Mouse (Mus musculus): ENCODE data around the gene Pfas. TPM values are rescaled to one million over a fixed set of nuclear protein-coding genes. Genes with fewer than 3 reads are reported as not detected.
"Not testable (repeated sequence)": the region's sequence is repeated elsewhere in the genome, so short reads cannot be mapped to it uniquely, and the experiment has no call there.

The Pfas gene
- polyA plus RNA-seq, 1 experiment from 2014 or later: 36.6 TPM

DNA sequence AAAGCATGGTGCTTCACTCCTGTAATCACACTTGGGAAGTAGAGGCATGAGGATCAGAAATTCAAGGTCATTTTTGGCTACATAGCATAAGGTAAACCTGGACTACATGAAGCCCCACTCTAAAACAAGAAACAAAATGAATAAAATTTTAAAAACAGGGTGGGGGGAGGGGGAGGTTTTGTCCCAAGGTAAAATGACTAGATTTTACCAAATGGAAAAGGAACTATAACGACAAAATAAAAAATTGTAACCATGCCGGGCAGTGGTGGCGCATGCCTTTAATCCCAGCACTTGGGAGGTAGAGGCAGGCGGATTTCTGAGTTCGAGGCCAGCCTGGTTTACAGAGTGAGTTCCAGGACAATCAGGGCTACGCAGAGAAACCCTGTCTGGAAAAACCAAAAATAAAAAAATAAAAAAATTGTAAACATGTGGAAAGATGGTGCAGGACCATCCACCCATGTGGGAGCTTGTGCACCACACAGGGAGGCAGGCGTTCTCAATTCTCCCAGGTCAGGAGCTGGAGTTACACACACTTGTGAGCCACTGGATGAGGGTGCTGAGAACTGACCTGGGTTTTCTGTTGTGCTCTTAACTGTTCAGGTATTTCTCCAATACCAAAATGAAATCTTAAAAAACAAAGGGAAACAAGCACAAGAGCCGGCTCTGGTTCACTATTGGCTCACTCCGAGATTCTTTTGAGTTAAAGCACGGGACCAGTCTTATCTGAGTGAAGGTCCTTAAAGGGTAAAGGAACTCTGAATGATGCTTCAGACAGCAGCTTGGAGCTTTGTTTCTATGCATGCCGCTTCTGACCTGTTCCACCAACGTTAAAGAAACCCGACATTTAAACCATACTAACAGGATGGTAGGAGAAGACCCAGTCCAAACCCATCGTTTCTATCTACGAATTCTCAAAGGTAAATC, 2.4 kb upstream of the Pfas start:
- Histone ChIP-seq H3K4me2 (replicated peaks; ENCODE audit: low read depth, low read length) (no peak overlapping the region), H3K27me3 (ENCODE audit: control insufficient read depth, insufficient read depth, low read length) (no peaks in the 10 kb centered on the region), H3K27ac (ENCODE audit: low read length) (no peak overlapping the region), H3K9me3 (ENCODE audit: control insufficient read depth, low read depth, low read length) (no peaks in the 10 kb centered on the region), H3K9ac (replicated peaks; ENCODE audit: low read depth, low read length) (no peak overlapping the region), H3K4me3 (ENCODE audit: low read depth, low read length) (no peak overlapping the region), H3K36me3 (ENCODE audit: control insufficient read depth, insufficient read depth, low read length) (no peaks in the 10 kb centered on the region), H3K4me1 (ENCODE audit: control insufficient read depth, insufficient read depth, low read length) (peaks cover 6% of the 10 kb centered on the region; the same call in 1 of the 2 replicates)
- 87% methylated on average over 15 of the region's 15 CpGs for WGBS
- ATAC-seq (ENCODE audit: insufficient number of reproducible peaks, insufficient read depth, low FRiP score, low read depth): no peak

DNA sequence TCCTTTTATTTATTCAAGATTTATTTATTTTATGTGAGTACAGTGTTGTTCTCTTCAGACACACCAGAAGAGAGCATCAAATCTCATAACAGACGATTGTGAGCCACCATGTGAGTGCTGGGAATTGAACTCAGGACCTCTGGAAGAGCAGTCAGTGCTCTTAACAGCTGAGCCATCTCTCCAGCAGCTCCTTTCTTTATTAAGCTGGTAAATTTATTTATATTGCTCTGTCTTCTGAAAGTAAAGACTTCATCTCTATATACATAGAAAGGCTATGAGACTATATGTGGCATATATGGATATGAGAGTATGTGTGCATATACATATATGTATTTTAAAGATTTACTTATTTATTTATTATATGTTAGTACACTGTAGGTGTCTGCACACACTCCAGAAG, 1.2 kb upstream of the Pfas start:
- H3K27ac ChIP-seq (ENCODE audit: low read length): no peak overlapping the region
- 88% methylated on average over 1 of the region's 1 CpGs for WGBS
- ATAC-seq (ENCODE audit: insufficient number of reproducible peaks, insufficient read depth, low FRiP score, low read depth): no peak
- H3K4me1 ChIP-seq (ENCODE audit: control insufficient read depth, insufficient read depth, low read length): peaks cover 6% of the 10 kb centered on the region; the same call in 1 of the 2 replicates
- no peaks in the 10 kb centered on the region for H3K27me3 ChIP-seq (ENCODE audit: control insufficient read depth, insufficient read depth, low read length)
- no peak overlapping the region for H3K4me3 ChIP-seq (ENCODE audit: low read depth, low read length)
- no peak overlapping the region for H3K4me2 ChIP-seq (replicated peaks; ENCODE audit: low read depth, low read length)
- H3K9me3 ChIP-seq (ENCODE audit: control insufficient read depth, low read depth, low read length): no peaks in the 10 kb centered on the region
- no peak overlapping the region for H3K9ac ChIP-seq (replicated peaks; ENCODE audit: low read depth, low read length)
- no peaks in the 10 kb centered on the region for H3K36me3 ChIP-seq (ENCODE audit: control insufficient read depth, insufficient read depth, low read length)

GRCm38 (mm10) chr11:69006575-69006974, 1.7 kb downstream of the Pfas start:
- H3K4me3 ChIP-seq (ENCODE audit: low read depth, low read length); H3K4me2 ChIP-seq (replicated peaks; ENCODE audit: low read depth, low read length); H3K27me3 ChIP-seq (ENCODE audit: control insufficient read depth, insufficient read depth, low read length); H3K4me1 ChIP-seq (ENCODE audit: control insufficient read depth, insufficient read depth, low read length); H3K9ac ChIP-seq (replicated peaks; ENCODE audit: low read depth, low read length); H3K27ac ChIP-seq (ENCODE audit: low read length); ATAC-seq (ENCODE audit: insufficient number of reproducible peaks, insufficient read depth, low FRiP score, low read depth); H3K9me3 ChIP-seq (ENCODE audit: control insufficient read depth, low read depth, low read length): not testable (repeated sequence)
- H3K36me3 ChIP-seq (ENCODE audit: control insufficient read depth, insufficient read depth, low read length): peaks cover 18% of the 10 kb centered on the region

DNA sequence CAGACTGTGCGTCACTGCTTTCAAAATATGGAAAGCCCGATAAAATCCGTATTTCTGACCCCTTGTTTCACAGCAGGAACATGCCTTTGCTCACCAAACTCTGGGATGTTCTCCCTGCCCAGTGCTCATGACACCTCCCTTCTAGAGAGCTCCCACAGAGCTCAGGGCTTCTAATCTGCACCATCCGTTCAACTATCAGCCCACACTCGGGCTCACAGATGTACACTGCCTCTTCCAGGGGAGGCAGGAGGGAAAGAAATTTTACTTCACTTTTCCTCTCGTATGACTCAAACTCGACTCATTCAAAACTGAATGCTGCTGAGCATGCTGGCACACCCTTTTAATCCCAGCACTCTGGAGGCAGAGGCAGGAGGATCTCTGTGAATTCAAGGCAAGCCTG, 3.1 kb downstream of the Pfas start:
- H3K4me2 ChIP-seq (replicated peaks; ENCODE audit: low read depth, low read length): no peak overlapping the region
- no peak overlapping the region for H3K4me3 ChIP-seq (ENCODE audit: low read depth, low read length)
- peaks cover 6% of the 10 kb centered on the region; the same call in 1 of the 2 replicates for H3K4me1 ChIP-seq (ENCODE audit: control insufficient read depth, insufficient read depth, low read length)
- no peaks in the 10 kb centered on the region for H3K9me3 ChIP-seq (ENCODE audit: control insufficient read depth, low read depth, low read length)
- no peak overlapping the region for H3K27ac ChIP-seq (ENCODE audit: low read length)
- H3K27me3 ChIP-seq (ENCODE audit: control insufficient read depth, insufficient read depth, low read length): no peaks in the 10 kb centered on the region
- 91% methylated on average over 7 of the region's 7 CpGs for WGBS
- ATAC-seq (ENCODE audit: insufficient number of reproducible peaks, insufficient read depth, low FRiP score, low read depth): no peak
- H3K36me3 ChIP-seq (ENCODE audit: control insufficient read depth, insufficient read depth, low read length): peaks cover 28% of the 10 kb centered on the region
- no peak overlapping the region for H3K9ac ChIP-seq (replicated peaks; ENCODE audit: low read depth, low read length)

- H3K4me2 ChIP-seq (replicated peaks; ENCODE audit: low read depth, low read length): no peak overlapping the region
- WGBS: 57% methylated on average over 4 of the region's 4 CpGs
- H3K27me3 ChIP-seq (ENCODE audit: control insufficient read depth, insufficient read depth, low read length): no peaks in the 10 kb centered on the region
- H3K36me3 ChIP-seq (ENCODE audit: control insufficient read depth, insufficient read depth, low read length): peaks cover 35% of the 10 kb centered on the region
- H3K4me3 ChIP-seq (ENCODE audit: low read depth, low read length): no peak overlapping the region
- no peaks in the 10 kb centered on the region for H3K9me3 ChIP-seq (ENCODE audit: control insufficient read depth, low read depth, low read length)
- ATAC-seq (ENCODE audit: insufficient number of reproducible peaks, insufficient read depth, low FRiP score, low read depth): no peak
- peaks cover 6% of the 10 kb centered on the region; the same call in 1 of the 2 replicates for H3K4me1 ChIP-seq (ENCODE audit: control insufficient read depth, insufficient read depth, low read length)
- H3K27ac ChIP-seq (ENCODE audit: low read length): no peak overlapping the region
- H3K9ac ChIP-seq (replicated peaks; ENCODE audit: low read depth, low read length): no peak overlapping the region
These were observed 4.7 kb downstream of the Pfas start for GRCm38 (mm10) chr11:69003592-69003991.

DNA sequence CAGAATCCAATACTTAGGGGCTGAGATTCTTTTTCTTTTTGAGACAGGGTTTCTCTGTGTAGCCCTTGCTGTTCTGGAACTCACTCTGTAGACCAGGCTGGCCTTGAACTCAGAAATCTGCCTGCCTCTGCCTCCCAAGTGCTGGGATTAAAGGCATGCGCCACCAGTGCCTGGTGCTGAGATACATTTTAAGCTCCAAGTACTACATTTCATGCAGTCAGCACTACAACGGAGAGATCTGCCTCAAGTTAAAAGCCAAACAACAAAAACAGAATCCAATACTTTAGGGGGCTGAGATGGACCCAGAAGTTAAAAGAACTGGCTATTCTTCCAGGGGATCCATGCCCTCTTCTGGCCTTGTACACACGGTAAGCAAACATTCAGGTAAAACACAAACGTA, 5.5 kb downstream of the Pfas start:
- H3K36me3 ChIP-seq (ENCODE audit: control insufficient read depth, insufficient read depth, low read length): peaks cover 39% of the 10 kb centered on the region
- H3K9me3 ChIP-seq (ENCODE audit: control insufficient read depth, low read depth, low read length); H3K27me3 ChIP-seq (ENCODE audit: control insufficient read depth, insufficient read depth, low read length); H3K4me1 ChIP-seq (ENCODE audit: control insufficient read depth, insufficient read depth, low read length); H3K4me2 ChIP-seq (replicated peaks; ENCODE audit: low read depth, low read length); H3K4me3 ChIP-seq (ENCODE audit: low read depth, low read length); H3K27ac ChIP-seq (ENCODE audit: low read length); ATAC-seq (ENCODE audit: insufficient number of reproducible peaks, insufficient read depth, low FRiP score, low read depth); H3K9ac ChIP-seq (replicated peaks; ENCODE audit: low read depth, low read length): not testable (repeated sequence)
- 86% methylated on average over 4 of the region's 4 CpGs for WGBS

- H3K36me3 ChIP-seq (ENCODE audit: control insufficient read depth, insufficient read depth, low read length): peaks cover 65% of the 10 kb centered on the region
- 95% methylated on average over 4 of the region's 4 CpGs for WGBS
- H3K9ac ChIP-seq (replicated peaks; ENCODE audit: low read depth, low read length): no peak overlapping the region
- H3K27me3 ChIP-seq (ENCODE audit: control insufficient read depth, insufficient read depth, low read length): no peaks in the 10 kb centered on the region
- no peaks in the 10 kb centered on the region for H3K4me1 ChIP-seq (ENCODE audit: control insufficient read depth, insufficient read depth, low read length)
- H3K9me3 ChIP-seq (ENCODE audit: control insufficient read depth, low read depth, low read length): no peaks in the 10 kb centered on the region
- no peak for ATAC-seq (ENCODE audit: insufficient number of reproducible peaks, insufficient read depth, low FRiP score, low read depth)
- H3K4me3 ChIP-seq (ENCODE audit: low read depth, low read length): no peak overlapping the region
- no peak overlapping the region for H3K4me2 ChIP-seq (replicated peaks; ENCODE audit: low read depth, low read length)
- no peak overlapping the region for H3K27ac ChIP-seq (ENCODE audit: low read length)
These were observed 11.2 kb downstream of the Pfas start for GRCm38 (mm10) chr11:68997080-68997479.

DNA sequence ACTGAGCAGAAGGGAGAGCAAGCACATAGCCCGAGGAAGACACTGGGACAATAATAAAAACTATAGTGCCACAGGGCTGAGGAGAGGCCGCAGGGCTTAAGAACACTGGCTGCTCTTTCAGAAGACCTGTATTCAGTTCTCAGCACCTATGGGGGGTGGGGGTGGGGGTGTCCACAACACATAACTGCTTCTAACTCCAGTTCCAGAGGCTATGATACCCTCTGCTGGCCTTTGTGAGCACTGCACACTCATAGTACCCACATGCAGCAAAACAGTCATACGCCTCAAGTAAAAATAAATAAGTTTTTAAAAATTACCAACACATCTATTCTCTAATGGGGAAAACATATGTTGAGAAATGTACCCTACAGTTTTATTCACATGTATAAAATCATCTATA, 13.9 kb downstream of the Pfas start:
- Histone ChIP-seq H3K4me2 (replicated peaks; ENCODE audit: low read depth, low read length) (no peak overlapping the region), H3K9me3 (ENCODE audit: control insufficient read depth, low read depth, low read length) (no peaks in the 10 kb centered on the region), H3K27ac (ENCODE audit: low read length) (no peak overlapping the region), H3K4me3 (ENCODE audit: low read depth, low read length) (no peak overlapping the region), H3K9ac (replicated peaks; ENCODE audit: low read depth, low read length) (no peak overlapping the region), H3K36me3 (ENCODE audit: control insufficient read depth, insufficient read depth, low read length) (peaks cover 66% of the 10 kb centered on the region), H3K27me3 (ENCODE audit: control insufficient read depth, insufficient read depth, low read length) (no peaks in the 10 kb centered on the region), H3K4me1 (ENCODE audit: control insufficient read depth, insufficient read depth, low read length) (no peaks in the 10 kb centered on the region)
- no peak for ATAC-seq (ENCODE audit: insufficient number of reproducible peaks, insufficient read depth, low FRiP score, low read depth)
- WGBS: 93% methylated on average over 3 of the region's 3 CpGs

DNA sequence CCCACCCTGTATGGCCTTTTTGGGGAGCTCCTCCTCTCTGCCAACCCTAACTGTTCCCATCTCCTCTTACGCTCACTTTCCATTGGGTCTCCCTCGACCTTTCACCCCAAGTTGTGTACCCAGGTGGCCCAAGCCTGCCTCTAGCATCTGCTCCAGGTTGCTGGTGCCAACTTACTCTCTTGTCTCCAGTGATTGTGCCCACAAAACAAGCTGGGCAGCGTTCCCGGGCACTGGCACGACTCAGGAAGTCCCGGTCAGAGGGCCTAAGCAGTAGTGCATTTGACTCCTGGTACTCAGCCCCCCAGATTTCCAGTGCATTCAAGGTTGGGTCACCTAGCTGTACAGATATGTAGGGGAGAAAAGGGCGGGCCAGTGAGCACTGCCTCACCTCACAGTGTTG, 15.1 kb downstream of the Pfas start:
- H3K27me3 ChIP-seq (ENCODE audit: control insufficient read depth, insufficient read depth, low read length): no peaks in the 10 kb centered on the region
- no peak overlapping the region for H3K4me3 ChIP-seq (ENCODE audit: low read depth, low read length)
- ATAC-seq (ENCODE audit: insufficient number of reproducible peaks, insufficient read depth, low FRiP score, low read depth): no peak
- peaks cover 72% of the 10 kb centered on the region for H3K36me3 ChIP-seq (ENCODE audit: control insufficient read depth, insufficient read depth, low read length)
- no peaks in the 10 kb centered on the region for H3K9me3 ChIP-seq (ENCODE audit: control insufficient read depth, low read depth, low read length)
- no peaks in the 10 kb centered on the region for H3K4me1 ChIP-seq (ENCODE audit: control insufficient read depth, insufficient read depth, low read length)
- H3K9ac ChIP-seq (replicated peaks; ENCODE audit: low read depth, low read length): no peak overlapping the region
- 88% methylated on average over 7 of the region's 7 CpGs for WGBS
- no peak overlapping the region for H3K4me2 ChIP-seq (replicated peaks; ENCODE audit: low read depth, low read length)
- no peak overlapping the region for H3K27ac ChIP-seq (ENCODE audit: low read length)

All from stomach, embryonic 14.5 days (tissue).